Mouse (Mus musculus) retina, postnatal 7 days (tissue): ENCODE measurements around the gene Lrrc56.

Experiments used
- DNase-seq: peaks from one replicate; pipeline ENCODE4 v3.0.0-alpha.2; 2012; ENCODE audit warnings: low read depth, low spot score

Gene Lrrc56

DNA sequence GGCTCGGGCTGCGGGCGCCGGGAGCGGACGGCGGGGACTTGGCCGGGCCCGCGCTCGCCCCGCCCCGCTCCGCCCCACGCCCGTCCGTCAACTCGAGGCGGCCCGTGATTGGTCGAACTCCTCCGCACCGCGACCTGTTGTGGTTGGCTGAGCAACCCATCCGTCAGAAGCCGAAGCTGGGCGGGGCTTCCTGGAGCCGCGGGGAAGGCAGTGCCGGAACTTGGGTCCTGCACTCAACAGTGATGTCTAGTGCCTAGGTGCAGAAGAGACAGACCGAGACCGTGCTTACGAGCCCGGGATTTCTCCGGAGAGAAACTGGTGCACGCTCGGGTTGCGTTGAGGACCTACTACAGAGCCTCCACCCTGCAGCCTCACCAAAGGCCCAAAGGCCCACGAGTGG lies at the start of gene Lrrc56, which contains the start of gene Hras:
Lrrc56 (plus strand) TSS at position 210 of the 400 bp plus-strand sequence.
Hras (minus strand) TSS at position 58 of the 400 bp plus-strand sequence.
- DNase-seq: peak; percentile 94

DNA sequence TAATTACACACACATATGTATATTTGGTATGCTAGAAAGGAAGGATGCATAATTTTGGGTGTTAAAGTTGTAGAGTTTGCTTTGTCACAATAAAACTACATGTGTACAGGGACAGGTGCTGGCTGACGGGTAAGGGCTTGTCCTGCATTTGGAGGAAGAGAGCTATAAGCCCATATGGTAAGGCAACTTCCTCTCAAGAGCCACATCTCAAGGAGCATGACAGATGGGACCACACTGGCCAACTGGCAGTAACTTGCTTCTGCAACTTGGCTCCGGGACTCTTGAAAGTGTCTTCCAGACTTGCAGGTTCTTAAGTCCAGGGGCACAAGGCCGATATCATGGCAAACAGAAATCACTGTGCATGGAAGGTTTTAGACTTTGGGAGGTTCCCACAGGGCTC lies 49.3 kb upstream of the Lrrc56 start:
- no peak for DNase-seq

DNA sequence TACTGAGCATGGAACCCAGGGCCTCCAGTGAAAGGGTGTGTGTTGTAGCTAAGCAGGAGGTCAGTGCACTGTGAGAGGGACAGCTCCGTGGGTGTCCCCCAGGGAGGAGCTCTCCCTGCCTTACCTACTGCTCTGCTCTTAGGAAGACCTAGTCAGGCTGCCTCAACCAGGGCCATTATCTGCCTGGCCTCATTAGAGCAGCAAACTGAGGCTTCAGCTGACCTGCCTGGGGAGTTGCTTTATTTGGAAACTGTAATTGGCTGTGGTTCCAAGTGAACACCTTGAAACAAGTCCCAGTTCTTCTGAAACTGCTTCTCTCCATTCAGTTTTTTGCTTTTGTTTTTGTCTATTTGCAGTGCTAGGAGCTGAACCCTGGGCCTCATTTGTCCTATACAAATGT lies 48.6 kb upstream of the Lrrc56 start:
- DNase-seq: no peak

DNA sequence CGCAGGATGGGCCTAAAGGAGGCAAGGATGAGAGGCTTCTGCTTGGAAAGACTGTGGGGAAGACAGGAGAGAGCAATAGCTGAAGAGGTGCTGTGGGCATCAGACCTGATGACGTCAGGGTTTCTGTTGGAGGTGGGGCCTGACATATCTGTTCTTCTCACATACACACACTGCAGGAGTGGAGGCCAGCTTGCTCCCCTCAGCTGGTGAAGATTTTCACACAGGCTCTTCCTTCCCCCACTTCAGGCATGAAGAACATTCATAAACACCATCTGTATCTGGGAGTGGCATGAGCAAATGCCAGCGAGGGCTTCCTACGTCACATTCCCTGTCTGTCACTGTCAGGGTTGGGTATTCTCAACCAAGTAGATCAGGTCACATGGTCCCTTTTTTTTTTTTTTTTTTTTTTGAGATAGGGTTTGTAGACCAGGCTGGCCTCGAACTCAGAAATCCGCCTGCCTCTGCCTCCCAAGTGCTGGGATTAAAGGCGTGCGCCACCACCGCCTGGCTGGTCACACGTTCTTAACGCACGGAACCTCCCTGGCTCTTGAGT lies 47.8 kb upstream of the Lrrc56 start:
- no peak for DNase-seq

DNA sequence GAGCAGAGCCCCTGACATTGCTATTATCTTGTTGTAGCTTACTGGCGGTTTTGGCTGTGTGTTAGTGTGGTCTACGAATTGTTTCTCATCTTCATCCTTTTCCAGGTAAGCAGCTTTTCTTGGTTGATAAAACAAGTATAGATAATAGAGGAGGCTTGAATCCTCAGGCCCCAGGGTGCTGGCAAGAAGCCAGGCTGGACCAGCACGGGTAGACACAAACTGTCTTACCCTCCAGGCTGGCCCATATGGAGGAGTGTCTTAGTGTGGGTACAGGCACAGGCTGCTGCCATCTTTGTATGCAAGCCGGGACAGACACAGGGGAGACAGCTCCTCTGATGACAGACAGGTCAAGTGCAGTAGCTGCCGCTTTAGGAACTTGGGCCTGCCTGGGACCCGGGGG lies 46.9 kb upstream of the Lrrc56 start:
- DNase-seq: no peak

DNA sequence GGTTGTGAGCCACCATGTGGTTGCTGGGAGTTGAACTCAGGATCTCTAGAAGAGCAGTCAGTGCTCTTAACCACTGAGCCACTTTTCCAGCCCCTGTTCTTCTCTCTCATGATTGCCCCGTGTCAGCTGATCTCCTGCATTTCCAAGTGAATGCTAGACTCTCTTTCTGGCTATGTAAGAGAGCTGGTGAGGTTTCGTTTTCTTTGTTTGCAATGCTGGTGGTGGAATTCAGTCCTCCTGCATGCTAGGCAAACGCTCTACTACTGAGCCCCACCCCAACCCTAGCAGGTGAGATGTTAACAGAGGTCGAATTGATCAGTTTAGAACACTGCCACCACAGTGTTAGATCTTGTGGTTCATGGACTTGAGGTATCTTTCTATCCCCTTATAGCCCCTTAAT lies 45.3 kb upstream of the Lrrc56 start:
- no peak for DNase-seq

DNA sequence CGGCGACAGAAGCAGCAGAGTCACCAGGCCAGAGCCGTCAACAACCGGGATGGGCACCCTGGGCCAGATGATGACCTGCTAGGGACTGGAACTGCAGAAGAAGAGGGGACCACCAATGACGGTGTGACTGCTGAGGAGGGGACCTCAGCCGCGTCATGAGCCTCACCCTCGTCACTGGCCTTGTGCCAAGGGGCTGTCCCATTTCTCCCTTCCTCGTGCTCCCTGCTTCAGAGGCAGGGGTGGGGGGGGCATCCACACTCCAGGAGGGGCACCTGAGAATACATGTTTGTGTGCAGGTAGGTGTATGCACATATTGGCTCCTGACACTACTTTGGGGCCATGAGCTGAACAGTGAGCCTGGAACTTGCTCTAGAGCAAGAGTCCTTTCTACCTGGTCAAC lies 38.6 kb upstream of the Lrrc56 start:
- DNase-seq: no peak

DNA sequence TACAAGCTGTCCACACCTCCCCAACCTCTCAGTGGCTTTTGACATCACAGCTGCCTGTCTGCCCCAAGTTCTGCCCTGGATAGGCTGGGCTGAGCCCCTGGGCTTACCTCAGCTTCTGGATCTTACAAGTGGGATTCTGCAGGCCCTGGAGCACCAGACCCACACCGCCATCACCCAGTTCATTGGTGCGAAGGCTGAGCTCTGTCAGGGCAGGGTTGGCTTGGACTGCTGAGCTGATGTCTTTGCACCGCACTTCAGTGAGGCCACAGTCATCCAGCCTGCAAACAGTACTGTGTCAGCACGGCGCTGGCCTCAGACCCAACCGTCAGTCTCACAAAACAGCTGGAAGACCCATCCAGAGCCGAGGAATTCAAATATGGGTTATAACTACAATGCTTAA lies 29.6 kb upstream of the Lrrc56 start:
- DNase-seq: no peak

DNA sequence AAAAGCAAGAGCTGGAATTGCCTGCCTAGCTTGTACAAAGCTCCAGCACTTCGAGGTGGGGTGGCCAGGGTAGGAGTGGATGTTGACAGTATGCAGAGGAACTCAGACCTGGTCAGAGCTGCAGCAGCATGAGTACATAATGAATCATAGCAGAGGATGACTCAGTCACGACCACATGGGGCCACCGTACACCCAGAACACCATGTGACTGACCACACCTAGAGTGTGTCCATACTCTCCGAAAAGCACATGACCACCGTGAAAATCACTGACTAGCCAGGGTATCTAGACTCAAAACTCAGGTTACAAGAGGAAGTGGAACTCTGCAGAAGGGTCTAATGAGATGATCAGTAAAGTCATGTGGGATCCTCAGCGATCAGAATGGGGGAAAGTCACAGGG lies 29.1 kb upstream of the Lrrc56 start:
- no peak for DNase-seq

DNA sequence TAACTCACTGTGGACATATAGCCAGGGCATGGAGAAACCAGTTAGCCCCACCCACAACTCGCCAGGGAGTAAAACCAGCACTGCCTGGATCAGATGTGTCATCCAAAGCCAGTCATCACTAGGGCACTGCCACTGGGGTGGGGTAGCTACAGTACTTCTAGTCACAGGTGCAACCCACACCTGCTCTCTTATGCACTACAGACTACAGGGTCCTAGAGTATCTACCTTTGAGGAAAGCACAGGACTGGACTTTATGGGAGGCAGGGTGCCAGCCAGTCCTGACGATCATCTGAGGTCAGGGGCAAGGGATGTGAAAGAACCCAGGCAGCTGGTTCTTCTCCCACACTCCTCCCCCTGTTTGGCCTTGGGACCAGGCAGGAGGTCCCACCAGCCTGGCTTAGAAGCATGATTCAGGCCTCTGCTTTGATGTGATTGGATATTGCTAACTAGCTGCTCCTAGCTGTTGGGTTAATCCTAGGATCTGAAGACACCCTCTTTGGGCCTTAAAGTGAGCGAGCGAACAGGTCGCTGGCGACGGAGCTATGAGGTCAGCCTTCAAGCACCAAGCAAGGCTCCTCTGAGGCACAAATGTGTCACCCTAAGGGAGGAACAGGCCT lies 25.9 kb upstream of the Lrrc56 start:
- no peak for DNase-seq

DNA sequence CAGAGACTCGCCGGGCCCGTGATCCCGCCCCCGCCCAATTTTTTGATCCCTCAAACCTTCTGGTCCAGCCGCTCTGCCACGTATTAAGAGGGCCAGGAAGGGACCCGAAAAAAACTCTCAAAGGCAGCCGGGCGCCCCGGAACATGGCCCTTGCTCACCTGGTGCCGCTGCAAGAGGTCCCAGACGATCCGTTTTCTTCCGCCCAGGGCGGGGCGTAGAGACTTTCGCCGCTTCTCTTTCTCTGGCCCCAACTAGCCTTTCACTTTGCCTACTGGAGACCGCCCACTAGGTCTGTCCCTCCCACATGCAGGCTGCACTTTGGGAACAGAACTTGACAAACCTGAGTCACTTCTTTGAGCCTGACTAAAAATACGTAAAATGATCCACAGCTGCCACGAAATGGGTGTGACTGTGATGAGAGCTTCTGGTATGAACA lies 25.4 kb upstream of the Lrrc56 start:
- no peak for DNase-seq

DNA sequence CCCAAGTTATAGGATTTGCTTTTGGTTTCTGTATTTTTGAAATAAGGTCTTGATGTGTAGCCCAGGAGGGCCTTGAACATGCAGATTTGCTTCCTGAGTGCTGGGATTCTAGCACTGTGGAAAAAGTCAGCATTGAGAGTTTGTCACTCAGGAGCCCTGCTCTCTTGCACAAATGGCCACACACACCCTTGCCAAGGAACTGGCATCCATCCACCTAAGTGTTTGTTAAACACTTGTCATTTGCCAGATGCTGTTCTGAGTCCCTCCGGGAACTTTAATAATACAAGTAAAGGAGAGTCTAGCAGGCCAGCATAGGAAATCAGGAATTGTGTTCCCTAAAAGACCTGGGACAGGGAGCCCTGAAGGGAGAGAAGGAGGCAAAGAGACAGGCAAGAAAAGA lies 24.7 kb upstream of the Lrrc56 start:
- DNase-seq: no peak

DNA sequence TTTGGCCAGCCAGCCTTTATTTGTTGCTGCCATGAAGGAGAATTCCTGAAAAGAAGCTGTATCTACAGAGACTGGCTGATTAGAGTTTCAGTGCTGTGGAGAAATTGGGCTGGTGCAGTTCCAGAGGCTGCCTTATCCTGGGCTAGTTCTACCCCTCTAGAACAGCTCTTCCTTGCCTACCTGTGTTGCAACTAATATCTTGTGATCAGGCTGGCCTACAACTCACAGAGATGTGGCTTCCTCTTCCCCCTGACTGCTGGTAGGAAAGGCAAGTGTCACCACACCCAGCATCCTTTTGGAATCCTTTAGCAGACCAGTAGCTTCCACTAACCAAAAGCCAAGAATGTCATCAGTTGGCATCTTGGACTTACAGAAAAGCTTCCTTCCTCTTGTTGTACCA lies 24.1 kb upstream of the Lrrc56 start:
- DNase-seq: no peak

DNA sequence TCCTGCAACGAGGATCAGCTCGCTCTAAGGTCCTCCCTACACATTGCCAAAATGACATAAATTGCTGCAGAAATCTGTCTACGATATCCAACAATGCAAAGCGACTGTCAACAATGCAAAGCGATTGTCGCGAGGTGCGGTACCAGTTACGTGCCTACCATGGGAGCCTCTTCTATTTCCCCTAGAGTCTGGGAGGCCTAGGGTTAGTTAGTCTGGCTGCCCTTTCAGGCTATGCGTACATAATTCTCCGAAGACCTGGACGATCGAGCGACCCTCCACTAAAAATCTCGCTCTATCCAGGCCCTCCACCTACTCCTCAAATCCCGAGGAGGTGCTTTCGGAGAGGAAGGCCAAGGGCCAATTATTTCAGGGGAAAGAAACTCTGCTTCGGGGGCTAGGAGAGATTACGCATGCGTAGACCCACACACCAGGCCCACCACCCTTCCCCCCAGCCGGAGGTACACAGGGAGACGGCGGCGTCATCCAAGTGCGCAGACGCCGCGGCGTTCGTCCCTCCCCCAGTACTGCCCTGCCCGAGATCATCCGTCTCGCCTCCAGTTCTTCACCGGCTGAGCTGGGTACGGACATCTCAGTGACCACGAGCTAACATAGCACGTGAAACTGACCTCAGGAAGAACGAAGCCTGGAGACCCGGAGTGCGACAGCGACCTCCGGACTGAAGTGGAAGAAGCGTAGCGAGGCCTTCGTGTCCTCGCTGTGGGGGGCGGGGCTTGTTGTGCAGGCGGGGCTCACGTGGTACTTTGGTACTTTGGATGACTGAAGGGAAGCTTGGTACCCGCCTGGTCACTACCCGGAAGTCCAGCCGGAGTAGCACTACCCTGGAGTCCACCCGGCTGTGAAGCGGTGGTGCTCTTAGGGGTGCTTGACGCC lies 21.6 kb upstream of the Lrrc56 start, which contains the start of gene Rnh1:
Rnh1 (minus strand) TSS at position 742 of the 891 bp plus-strand sequence.
- DNase-seq: peak; percentile 88

DNA sequence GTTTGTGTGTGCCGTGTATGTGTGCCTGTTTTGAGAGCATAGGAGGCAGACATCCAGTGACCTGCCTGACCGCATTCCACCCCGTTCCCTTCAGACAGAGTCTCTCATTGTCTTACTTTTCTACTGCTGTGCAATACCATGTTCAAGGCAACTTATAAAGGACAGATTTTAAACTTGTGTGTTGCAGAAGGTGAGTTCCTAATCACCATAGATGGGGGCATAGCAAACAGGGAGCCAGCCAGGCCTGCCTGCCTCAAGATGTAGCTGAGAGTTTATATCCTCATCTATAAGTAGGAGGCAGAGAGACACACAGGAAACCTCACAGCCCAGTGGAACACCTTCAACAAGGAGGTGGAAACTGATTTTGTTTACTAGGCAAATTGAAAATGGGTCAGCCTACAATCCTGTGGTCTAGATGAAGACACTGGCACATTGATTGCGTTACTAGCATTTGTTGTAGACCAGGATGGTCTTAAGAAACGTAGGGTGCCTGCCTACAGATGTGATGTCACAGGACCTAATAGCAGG lies 20.6 kb upstream of the Lrrc56 start:
- DNase-seq: no peak

DNA sequence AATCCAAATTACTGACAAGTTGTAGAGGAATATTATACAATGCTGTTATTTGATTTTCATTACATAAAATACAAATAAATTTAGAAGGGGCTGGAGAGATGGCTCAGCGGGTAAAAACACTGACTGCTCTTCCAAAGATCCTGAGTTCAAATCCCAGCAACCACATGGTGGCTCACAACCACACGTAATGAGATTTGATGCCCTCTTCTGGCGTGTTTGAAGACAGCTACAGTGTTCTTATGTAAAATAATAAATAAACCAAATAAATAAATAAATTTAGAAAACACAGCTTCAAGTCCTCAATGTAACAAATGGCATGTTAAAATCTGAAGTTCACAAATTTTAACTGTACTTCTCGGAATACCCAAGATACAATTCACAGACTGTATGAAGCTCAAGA lies 18.9 kb upstream of the Lrrc56 start:
- no peak for DNase-seq

DNA sequence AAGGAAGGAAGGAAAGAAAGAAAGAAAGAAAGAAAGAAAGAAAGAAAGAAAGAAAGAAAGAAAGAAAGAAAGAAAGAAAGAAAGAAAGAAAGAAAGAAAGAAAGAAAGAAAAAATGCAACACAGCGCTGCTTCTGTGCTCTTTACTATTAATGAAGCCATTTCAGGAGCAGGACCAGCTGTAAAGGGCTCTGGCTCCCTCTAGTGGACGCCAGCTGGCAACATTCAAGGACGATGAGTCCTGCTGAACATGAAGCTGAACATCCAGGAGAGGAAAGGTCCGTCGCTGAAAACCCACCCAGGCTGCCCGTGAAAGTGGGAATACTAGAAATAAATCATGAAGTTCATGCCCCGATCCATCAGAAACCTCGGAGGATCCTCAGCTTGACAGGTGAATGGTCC lies 17.8 kb upstream of the Lrrc56 start:
- peak; percentile 82 for DNase-seq

DNA sequence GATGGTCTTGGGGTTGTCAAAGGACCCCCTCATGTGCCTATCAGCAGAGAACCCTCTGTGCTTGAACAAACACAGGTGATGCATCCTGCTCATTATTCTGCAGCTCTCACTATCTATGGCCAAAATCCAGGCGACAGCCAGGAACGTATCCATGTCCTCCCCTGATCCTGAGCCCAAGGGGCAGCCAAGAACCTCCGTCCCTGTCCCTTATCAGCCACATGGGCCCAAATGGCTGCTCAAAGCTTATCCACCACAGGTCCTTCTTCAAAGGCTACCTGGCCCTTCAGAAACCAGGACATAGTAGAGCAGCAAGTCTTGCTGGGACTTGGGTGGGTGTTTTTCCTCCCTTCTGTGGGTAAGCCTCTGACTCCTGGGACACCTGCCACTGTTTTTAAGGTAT lies 5.8 kb upstream of the Lrrc56 start:
- DNase-seq: no peak

DNA sequence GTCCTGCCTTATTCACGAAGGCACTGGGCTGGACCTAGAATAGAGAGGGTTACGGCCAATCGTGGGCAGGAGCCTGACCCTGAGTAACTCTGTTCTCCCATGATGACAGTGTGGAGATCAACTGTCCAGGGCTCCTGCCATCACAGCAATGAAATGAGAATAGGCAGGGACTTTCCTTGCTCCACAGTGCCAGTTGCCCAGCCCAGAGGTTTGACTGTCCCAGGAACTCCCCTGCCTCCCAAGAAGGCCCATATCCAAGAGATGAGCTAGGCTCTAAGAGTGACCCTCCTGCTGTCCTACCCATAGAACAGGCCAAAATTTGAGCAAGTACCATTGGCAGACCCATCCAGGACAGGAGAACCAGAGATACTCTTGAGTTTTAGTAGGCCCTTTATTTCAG lies 5.2 kb upstream of the Lrrc56 start:
- no peak for DNase-seq

DNA sequence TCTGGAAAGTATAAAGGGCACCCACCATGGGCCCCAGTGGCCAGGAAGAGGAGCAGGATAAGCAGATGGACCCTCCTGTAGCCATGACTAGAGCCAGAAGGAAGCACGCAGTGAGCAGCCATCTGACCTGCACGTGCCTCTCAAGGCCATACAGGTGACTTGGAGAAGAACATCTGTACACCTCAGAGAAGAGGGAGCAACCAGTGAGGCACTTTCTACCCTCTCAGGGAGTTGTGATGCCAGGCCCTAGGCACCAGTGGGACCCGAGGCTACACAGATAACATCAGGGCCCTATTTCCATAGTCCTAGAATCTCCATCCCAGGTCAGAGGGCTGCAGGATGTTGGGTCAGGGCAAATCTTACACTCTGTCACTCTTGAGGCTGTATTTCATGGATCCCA lies 3.7 kb upstream of the Lrrc56 start:
- no peak for DNase-seq

DNA sequence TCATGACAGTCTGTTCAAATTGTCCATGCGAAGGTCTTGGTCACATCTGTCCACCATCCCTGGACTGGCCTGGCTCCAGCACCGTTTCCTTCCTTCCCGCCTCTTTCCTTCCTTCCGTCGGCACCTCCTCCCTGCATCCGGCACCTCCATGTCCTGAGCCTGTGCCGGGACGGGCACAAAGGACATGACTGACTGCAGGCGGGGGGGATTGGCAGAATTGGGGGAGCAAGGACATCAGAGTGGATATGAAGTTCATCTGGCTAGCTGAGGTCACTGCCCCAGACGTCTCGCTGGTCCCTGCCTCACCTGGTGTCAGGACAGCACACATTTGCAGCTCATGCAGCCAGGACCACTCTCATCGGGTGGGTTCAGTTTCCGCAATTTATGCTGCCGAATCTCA lies 2.9 kb upstream of the Lrrc56 start:
- DNase-seq: no peak
